Mouse (Mus musculus) right cerebral cortex, postnatal 25 days (tissue): ENCODE data around the gene Tmed10.

Source experiments
- DNase-seq: peaks from one replicate; pipeline ENCODE4 v3.0.0; 2022

Tmed10 gene

GRCm38 (mm10) chr12:85305247-85305892, 69.3 kb downstream of the Tmed10 start:
- peak; percentile 78 for DNase-seq

DNA sequence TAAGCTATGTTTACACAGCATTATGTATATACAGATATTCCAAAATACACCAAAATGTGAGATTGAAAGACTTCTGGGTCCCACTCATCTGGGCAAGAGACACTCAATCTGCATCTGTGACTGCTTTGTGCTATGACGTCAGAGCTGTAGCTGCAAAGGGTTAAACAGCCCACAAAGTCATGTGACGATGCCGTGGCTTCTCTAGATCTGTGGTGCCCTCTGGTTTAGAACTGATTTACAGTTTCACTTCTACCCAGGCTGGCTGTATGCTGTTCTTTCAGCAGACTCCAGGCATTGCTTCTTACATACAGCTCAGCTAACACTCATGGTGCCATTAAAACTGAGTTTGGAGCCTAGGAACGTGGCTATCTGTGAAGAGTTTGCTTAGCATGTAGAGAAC, 69.9 kb downstream of the Tmed10 start:
- no peak for DNase-seq

DNA sequence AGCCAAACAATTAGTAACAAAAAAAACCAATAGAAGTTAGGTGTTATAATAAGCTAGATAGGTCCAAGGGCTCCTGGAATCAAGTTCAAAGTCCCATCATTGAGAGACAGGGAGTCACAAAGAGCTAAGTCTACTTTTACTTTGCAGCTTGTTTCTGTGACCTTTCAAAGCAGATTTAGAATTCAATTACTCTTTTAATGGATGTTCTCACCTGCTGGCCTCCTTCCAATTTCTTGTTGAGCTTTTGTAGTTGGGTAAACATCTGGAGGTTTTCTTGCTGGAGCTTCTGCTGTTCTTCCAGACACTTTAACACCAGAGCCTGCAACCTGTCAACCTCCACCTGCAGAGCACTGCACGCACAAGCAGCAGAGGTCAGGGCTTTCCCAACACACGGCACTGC, 71.4 kb downstream of the Tmed10 start:
- DNase-seq = no peak

DNA sequence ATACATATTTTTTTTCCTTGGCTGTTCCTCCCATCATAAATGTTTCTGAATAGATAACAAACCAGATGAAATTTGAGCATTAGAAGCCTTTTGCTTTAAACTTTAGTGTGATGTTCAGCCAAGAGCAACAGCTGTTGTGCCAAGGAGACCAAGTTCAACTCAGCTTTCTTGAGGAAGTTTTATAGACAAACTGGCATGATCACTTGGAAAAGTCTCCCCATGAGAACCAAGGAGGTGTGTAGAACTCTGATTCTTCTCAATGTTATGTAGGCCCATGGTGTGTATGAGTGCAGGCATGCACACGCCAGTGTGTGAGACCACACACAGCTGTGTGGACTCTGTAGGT, 75.8 kb downstream of the Tmed10 start:
- DNase-seq = no peak

DNA sequence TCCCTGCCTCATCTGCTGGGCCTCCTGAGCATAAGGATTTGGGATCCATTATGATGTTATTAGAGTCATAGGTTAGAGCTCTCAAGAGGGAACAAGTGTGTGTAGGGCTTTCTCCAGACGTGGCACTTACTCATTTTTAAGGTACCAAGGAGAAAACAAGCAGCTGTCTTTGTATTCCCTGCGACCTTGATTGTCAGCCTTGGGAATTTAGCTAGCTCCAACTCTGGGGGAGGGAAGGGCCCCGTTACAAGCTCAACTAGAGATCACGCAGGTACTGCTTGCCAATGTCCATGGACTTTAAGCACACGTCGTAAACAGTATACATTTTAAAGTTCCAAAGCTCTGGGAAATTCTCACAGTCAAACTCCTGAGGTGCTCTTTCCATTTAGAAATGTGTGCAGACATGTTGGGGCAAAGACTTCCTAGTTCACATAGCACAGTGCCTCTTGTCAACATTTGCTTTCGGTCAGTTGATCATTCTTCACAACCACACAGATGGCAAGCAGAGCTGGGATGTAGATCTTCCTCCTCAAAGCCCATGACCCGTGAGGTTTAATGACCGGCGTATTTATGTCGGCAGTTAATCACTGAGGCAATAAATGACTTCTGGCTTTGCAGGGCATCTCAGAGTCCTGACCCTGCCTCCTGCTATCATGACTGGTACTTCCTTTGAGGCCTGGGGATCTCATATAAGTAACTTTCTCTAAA, 76.4 kb downstream of the Tmed10 start:
- DNase-seq = no peak

GRCm38 (mm10) chr12:85297345-85297997, 77.2 kb downstream of the Tmed10 start:
- DNase-seq = no peak

GRCm38 (mm10) chr12:85296915-85297314, 77.7 kb downstream of the Tmed10 start:
- DNase-seq = no peak

DNA sequence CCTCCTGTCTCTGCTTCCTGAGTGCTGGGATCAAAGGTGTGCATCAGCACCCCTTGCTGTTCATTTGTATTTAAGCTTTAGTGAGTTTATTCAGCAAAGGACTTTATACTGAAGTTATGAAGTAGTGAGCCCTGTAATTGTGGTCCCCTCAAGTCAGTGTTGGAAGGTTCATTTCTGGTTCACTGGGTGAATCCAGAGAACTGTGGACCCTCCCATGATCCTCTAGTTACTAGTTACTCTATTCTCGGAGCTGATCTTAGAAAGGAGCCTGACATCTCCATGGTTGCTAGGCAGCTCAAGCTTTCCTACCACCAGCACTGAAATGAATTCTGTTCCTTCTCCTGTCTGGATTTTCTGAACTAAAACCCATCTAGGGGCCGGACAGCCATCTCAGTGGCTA, 79.1 kb downstream of the Tmed10 start:
- DNase-seq = no peak

GRCm38 (mm10) chr12:85292906-85293305, 81.7 kb downstream of the Tmed10 start:
- no peak for DNase-seq

DNA sequence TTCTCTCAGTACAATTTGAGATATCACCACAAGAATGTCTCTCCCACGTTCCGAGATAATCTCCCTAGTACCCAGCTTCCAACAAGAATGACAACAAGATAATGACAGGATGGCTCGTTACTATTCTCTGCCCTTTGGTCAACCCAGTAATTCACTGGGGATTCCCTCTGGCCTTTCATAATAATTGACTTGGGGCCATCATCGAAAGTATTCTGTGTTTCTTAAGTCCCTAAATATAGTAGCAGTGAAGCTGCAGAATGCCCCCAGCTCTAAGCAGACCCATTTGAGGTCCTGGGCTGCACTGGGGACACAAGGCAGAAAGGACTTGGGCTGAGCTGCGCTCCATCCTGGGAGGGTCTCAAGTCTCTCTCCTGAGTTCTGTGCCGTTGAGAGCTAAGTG, 82.4 kb downstream of the Tmed10 start:
- DNase-seq = no peak

DNA sequence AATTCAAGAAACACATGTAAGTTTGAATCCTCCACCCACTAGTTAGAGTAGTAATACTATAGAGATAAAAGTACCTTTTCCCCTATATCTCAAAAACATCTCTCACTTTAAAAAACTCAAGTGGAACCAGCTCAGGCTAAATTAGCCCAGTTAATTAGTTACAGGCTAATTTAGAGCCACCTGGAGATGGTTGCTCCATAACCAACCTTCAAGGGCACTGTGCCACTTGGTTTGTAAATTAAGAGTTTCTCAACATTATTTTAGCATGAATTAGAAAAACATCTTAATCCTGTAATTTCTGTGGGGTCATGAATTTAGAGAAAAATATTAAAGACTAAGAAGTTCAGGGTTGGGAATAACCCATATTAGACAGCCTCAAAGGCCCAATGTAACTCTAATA, 83.1 kb downstream of the Tmed10 start:
- no peak for DNase-seq

- no peak for DNase-seq
Measured at GRCm38 (mm10) chr12:85290633-85291032, 84.0 kb downstream of the Tmed10 start.
